Mouse (Mus musculus): ENCODE results near the gene Rpl34.

Rpl34 gene

DNA sequence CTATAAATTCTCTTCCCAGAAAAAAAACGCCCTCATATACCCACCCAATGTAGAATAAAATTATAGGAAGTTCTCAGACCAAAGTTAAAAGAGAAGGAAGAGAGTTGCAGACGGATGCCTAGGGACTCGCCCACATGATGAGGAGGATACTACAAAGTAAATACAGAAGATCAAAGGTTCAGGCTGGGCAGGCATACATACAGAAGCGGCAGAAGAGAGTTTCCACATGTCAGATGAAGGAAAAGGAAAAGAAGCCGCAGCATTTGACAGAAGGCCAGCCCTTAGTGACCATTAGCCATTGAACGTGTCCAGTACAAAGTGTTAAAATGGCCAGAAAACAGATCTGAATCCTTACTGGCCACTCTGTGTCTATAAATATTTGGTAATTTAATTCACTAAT lies 17.3 kb downstream of the Rpl34 start:
- DNase-seq: no peak

DNA sequence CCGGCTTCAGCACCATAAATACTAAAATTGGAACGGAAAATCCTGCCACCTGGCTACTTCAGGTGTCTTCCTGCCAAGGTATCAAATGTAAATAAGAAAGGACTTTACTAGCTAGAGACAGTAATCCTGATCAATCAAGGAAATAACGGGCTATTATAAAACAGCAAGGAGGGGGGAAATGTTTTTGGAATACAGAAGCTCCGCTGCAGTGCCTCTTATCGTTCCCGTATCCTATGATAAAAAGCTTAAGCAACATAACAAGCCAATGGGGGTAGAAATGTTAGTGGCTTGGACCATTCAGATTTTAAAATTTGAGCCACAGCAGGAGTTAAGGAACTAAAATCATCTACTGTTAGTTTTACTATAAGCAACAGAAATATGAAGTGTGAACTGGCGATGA lies 20.1 kb downstream of the Rpl34 start:
- no peak for DNase-seq

DNA sequence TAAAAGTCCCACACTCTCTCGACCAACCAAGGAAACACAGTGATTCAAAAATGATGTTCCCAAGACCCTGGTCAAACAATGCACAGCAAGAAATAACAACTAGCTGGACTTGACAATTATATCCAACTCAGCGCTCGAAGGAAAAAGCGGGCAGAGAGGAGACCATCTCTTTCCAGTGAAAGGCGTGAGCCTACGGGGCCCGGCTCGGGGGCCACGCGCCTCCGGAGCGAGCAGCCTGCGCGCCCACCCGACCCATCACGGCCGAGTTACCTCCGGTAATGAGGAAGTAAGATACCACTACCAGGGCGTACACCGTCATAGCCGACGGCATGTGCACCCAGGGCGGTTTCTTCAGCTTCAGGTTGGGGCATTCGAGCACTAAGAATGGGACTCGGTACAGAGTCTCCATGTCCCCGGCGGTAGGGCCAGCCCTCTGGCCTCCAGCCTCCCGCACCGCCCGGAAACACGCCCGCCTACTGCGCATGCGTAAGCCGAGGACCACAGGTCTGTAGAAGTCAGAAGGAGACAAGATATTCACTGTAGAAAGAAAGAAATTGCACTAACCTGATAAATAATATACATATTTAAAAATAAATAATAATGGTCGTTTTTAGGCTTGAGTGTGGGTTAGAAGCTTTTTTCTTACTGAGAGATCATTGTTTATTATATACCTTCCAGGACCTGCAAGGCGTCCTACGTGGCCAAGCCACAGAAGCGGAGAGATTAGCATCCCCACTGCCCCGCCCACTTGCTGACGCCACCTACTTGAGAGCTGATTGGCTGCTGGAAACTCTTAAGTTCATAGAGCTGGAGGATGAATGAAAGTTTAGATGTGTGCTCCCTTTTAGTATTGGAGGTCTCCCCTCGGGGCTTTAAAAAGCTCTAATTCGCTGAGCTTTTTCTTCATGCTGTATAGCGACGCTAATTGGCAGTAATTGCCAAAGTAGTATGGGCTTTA lies 21.0 kb downstream of the Rpl34 start, which contains the start of gene Ostc:
Gene Ostc (minus strand): TSS at position 478 of the 958 bp plus-strand sequence.
- peak; percentile 99 for DNase-seq

DNA sequence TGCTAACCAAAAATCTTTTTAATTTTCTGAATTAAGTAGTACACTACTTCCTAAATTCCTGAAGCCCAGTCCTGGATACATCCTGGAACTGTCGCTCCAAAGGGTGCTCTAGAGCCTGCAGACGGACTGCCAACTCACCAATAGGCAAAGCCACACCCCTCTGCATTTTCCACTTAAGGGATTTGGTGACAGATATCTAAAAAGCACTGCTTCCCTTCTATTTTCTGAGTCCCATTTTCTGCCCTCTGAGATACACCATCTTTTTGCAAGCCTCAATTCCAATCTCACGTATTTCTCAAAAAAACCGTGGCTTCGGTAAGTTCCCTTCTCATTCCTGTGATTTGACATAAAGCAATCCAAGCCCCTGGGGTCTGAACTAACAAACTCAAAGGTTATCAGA lies 21.7 kb downstream of the Rpl34 start:
- DNase-seq: peak; percentile 33

DNA sequence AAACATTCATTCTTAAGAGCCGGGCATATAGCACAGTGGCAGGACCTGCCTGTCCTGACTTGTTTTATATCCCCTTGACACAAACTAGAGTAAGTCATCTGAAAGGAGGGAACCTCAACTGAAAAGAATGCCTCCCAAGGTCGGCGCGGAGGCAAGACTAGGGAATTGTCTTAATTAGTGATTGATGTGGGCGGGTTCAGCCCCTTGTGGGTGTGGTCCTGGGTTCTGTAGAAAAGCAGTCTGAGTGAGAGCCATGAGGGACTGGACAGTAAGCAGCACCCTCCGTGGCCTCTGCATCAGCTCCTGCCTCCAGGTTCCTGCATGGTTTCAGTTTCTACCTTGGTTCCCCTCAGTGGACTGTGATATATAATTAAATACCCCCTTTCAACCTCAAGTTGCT lies 27.9 kb downstream of the Rpl34 start:
- no peak for DNase-seq

DNA sequence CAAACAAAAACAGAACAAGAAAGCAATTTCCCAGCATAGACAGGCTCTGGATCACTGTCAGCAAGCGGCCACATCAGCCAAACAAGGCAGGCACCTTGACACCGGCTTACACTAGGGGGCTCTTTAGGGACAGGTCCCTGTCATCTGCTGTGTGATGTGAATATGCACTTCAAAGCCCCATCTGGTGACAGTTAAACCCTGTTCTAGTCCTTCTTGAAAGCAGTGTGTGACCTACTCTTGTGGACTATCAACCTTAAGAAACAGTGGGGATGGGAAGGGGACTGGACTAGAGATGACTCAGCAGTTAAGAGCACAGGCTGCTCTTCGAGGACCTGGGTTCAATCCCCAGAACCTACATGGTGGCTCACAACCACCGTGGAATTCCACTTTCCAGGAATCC lies 32.6 kb downstream of the Rpl34 start:
- no peak for DNase-seq

DNA sequence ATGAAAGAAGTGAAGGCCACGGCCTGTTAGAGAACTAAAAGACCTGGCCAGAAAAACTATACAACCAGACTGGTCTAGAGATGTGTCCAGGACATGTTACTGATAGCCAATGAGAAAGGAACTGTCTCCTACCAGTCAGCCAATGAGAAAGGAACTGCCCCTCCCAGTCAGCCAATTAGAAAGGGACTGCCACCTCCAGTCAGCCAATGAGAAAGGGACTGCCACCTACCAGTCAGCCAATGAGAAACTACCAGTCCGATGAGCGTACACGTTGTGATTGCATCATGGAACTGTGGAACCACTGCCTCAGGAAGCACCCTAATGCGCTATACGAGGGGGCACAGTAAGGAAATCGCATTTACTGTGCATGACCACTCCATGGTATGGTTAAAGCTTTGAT lies 35.5 kb downstream of the Rpl34 start:
- no peak for DNase-seq

DNA sequence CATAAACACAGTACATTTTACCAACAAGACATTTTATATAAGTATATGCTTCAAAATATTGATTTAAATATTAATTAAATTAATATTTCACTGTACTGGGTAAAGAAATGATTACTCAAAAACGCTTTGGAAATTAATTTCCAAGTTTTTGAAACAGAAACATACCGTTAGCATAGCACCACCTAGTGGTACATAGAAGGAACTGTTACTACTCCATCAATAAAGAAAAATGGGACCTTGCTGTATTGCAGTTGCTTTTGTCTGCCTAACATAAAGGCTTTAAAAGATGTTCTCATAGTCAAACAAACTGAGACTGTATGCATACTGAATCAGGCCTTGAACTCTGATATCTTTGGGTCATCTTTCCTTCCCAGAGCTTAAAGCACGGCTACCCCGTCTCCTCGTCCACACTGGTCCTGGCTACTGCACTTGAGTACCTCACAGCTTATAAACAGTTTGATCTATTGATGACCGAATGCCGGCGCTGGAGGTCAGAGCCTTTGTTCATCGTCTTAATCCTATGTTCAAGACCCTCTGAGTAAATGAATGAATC lies 36.1 kb downstream of the Rpl34 start:
- DNase-seq: no peak

DNA sequence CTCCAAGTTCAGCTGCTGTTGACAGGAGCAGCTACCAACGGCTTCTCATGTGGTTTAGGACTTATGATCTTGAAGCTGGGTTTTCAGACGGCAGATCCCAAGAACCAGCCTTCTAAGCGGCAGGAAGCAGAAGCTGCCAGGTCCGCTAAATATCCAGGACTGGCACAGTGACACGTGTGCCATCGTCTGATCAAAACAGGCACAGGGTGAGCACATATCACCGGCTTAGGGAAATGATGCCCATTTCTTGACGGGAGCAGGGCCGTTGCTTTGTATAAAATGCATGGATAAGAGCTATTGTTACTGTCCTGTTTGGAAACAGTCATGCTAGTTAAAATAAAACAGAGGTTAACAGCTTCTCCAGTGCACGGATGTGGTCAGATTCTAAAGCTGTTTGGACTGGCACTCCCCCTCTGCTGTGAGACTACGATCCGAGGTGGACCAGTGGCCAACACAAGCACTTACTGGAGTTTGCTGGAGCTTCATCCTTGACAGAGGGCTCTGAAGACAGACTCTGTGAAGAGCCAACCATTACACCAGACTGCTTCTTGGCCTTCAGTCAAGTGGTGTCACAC lies 38.5 kb downstream of the Rpl34 start:
- DNase-seq: peak; percentile 55

DNA sequence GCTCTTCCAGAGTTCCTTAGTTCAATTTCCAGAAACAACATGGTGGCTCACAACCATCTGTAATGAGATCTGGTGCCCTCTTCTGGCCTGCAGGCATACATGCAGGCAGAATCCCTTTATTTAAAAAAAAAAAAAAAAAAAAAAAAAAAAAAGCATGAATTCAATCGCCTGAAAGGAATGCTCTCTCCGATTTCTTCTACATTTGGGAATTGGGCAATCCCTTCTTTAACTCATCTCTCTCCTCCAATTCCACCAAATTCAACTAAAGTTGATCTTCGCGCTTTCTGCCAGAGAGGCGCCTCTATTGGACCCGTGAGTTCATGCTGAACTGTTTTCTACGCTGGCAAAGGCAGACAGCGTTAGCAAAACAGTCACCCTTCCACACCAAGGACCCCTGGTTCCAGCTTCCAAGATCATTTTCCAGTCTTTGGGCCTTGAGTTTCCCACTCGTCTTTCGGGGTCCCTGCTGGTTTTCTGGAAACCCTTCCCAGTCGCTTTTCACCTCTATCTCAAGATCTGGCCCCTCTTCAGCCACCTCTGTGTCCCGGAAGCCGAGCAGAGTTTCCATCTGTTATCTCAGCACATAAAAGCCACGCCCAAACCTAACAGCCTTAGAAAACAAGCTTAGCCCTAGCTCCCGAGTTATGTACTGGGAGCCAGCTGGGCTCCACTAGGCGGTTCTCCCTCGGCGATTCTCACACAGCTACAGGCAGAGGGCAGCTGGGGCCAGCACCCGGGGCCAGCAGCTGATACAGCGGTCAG lies 39.2 kb downstream of the Rpl34 start:
- peak; percentile 58 for DNase-seq

DNA sequence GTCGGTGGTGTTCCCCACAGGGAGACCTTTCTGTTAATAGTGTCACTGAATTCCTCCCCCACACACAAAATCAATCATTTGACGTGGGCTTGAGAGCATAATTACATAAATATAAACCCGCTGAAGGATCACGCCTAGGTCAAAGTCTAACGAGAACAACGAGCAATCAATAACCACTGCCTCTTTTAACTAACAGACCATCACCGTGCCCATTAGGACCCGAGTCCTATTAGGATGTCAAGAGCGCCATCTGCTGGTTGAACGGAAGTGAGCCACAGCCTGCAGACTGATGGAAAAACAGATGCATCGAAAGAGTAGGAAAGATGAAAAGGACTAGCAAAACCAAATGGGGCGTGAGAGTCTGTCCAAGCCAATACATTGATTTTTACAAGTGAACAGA lies 40.6 kb downstream of the Rpl34 start:
- DNase-seq: peak; percentile 92

DNA sequence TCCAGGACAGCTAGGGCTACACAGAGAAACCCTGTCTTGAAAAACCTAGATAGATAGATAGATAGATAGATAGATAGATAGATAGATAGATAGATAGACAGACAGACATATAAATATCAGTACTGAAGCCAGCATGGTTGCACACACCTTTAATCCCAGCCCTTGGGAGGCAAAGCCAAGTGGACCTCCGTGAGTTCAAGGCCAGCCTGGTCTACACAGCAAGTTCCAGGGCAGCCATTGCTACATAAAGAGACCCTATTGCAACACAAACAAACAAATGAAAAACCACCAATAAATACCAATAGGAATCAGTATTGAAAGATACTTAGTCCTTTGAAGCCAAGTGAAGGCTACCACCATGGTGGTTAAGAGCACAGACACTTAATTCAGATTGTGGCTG lies 43.1 kb downstream of the Rpl34 start:
- no peak for DNase-seq

DNA sequence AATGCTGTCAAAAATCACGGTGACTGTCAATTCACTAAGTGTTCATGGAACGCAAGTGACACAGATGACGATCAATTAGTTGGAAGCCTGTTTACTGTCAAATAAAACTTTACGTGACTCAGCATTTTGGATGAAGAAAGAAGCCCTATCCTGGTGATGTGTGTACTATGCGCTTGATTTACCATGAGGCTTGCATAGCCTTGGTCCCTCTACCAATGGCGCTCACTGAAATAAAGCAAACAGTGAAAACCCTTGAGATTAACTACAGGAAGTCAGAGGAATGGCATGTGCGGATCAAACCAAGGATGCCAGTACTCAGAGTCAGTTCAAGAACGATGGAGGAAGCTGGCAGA lies 45.2 kb downstream of the Rpl34 start:
- no peak for DNase-seq

DNA sequence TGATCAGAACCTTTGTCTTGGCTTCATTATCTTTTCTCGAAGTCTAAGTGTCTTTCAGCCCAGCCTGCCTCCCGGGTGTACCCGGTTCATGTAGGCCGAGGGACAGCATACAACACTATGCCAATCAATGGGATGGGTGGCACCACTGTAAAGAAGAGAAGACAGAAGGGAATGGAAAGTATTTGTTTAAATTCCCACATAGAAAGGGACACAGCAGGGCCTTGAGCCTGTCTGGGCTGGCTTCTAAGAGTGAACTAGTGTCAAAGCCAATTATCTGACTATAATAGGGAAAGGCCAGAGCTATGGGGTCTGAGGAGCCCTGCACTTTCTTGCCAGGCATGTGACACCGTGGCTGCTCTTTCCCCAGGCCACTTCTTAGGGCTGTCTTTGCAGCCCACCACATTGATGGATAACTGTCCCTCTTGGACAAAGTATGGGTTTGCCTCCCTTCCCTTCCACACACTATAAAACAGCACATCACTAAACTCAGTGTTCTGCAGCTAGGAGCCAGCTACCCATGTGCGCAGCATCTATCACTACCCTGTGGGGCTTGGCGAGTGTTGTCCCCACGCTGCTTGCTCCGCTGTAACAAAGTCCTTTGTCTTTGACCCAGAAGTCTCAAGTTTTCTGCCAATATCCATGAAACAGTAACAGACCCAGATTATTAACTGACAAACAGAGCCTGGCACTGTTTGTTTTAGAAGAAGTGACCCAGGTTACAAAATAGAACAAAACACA lies 45.8 kb downstream of the Rpl34 start:
- DNase-seq: peak; percentile 84

DNA sequence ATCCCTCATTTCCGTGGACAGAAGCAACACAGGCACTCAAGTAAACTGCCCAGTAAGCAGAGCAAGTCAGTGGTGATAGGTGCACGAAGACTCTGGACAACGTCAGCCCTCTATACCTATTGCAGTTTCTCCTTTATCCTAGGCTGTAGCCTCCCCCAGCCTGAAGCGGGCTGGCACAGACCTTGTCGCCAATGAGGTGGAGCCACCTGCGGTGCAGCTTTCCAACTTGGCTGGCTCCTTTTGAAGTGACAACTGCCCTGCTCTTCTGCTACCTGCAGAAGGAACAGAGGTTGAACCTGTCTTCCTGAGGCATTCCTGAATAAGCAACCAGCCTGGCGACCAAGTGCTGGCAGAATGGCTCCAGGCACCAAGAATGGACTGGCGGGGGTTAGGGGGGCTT lies 46.4 kb downstream of the Rpl34 start:
- DNase-seq: peak; percentile 12

DNA sequence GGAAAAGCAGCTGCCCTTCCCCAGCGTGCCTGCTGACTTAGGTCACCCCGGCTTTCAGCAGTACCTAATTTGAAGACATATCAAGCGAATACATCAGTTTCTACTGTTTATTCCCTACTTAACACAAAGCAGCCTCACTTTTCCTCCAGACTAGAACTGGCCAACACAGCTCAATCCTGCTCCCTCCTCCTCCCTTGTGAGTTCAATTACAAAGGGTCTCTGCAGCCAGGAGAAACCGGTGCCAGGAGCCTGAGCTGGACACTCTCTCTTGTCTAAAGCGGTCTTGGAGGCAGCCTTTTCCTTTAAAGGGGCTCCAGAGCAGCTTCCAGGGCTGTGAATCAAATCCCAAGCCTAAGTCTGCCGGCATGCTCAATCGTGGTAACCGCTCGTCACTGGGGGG lies 48.0 kb downstream of the Rpl34 start:
- DNase-seq: no peak

DNA sequence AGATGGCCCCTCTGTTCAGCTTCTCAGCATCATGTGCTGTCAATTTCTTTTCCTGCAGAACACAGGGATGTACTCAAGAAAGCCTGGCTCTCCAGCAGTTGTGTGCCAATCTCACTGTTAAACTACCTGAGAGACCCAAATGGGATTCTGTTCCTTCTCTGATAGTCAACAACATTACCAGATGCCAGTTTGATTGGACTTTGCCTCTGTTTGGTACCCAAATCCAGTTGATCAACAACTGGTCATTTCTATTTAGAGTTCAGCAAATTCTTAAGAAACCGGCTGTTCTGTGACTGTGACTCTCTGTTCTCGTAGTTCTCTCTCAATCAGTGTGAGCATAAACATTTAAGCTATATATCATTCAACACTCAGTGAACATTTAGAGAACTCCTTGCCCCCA lies 49.0 kb downstream of the Rpl34 start:
- peak; percentile 57 for DNase-seq

DNA sequence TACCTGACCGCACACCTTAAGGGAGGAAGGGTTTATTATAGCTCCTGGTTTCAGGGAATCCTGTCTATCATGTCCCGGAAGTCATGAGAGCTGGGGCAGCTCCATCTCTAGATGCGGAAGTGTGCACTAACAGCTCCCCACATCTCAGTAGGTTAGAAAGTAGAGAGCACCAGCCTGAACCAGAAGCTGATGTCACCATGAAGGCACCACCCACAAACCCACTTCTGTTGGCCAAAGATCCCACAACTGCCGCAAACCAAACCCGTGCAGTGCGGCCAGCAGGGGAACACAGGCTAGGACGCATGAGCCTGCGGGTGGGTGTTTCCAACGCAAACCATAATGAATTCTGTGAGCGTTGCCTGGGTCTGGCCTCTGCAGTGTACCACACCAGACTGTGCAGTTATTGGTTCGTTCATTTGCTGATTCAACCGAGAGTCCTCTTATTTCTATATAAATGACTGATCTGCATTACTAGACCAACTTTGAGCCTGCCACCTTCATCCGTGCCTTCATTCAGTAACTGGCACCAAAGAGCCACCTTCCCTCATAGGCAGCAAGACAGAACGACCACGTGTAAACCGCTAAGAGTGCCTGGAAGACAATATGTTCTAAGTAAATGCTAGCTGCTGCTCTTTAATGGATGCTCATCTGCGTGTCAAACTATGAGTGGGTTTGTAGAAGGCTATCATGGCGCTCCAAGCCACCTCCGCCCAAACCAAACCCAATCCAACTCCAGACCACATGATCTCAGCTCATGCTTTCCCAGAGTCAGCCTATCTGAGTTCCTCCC lies 52.3 kb downstream of the Rpl34 start:
- DNase-seq: no peak
